ENCODE assay signal across 27 mouse cellular contexts in the genomic region with DNA sequence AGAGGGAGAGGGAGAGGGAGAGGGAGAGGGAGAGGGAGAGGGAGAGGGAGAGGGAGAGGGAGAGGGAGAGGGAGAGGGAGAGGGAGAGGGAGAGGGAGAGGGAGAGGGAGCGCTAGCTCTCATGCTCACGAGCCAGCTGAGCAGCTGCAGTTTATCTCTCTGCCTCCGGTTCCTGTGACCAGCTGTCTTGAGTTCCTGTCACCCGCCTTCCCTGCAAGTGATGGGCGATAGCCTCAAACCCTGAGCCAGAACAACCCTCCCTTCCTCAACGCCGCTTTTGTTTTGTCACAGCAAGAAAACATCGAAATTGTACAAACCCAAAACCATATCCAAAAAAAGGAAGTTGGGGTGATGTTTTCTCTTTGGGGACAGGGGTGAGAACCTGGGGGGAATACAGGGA. TPM values are rescaled to one million over a fixed set of nuclear protein-coding genes. Genes with fewer than 3 reads are reported as not detected.
"Had no signal": no experiment of that assay in that cellular context is flagged by ENCODE, and none has a peak within 500 bp of the region (broad histone marks: within the 10 kb centered on the region; RNA-seq: fewer than 3 reads in every experiment).

No protein-coding gene starts in this region.

- H3K27ac ChIP-seq: liver, embryonic 12.5 days; liver, embryonic 14.5 days; lung, embryonic 15.5 days; midbrain, embryonic 10.5 days; midbrain, embryonic 12.5 days; neural tube, embryonic 13.5 days; neural tube, embryonic 15.5 days; stomach, embryonic 15.5 days; stomach, postnatal 0 days had no signal

- H3K36me3 ChIP-seq: liver, embryonic 12.5 days; lung, embryonic 15.5 days; midbrain, embryonic 10.5 days; midbrain, embryonic 12.5 days; neural tube, embryonic 13.5 days; neural tube, embryonic 15.5 days; stomach, embryonic 15.5 days had no signal

- DNase-seq: lung, adult 2 months; lung, postnatal 4 days; midbrain, embryonic 14.5 days; retina, postnatal 1 day; right cerebral cortex, adult 18-20 months; right cerebral cortex, postnatal 25 days; thymus, adult 2 months; thymus, postnatal 25 days; thymus, postnatal 4 days had no signal

- H3K4me3 ChIP-seq: liver, embryonic 12.5 days; lung, embryonic 15.5 days; midbrain, embryonic 10.5 days; midbrain, embryonic 12.5 days; myocyte; neural tube, embryonic 13.5 days; neural tube, embryonic 15.5 days; stomach, embryonic 15.5 days had no signal

- H3K9me3 ChIP-seq: liver, embryonic 12.5 days; lung, embryonic 15.5 days; midbrain, embryonic 10.5 days; midbrain, embryonic 12.5 days; neural tube, embryonic 13.5 days; neural tube, embryonic 15.5 days; stomach, embryonic 15.5 days had no signal

- H3K9ac ChIP-seq: liver, embryonic 12.5 days; liver, embryonic 14.5 days; lung, embryonic 15.5 days; midbrain, embryonic 12.5 days; neural tube, embryonic 13.5 days; neural tube, embryonic 15.5 days; stomach, embryonic 15.5 days had no signal

RNA-seq across cellular contexts. Expression of a gene that starts 25.7 kb away (rescaled TPM):
- total RNA-seq: megakaryocyte-erythroid progenitor cell, adult 5-6 weeks had no signal
- polyA plus RNA-seq: liver, embryonic 12.5 days; liver, embryonic 14.5 days; liver, embryonic 16.5 days; lung, adult 2 months; lung, embryonic 15.5 days; lung, postnatal 0 days; midbrain, embryonic 12.5 days; midbrain, embryonic 14.5 days; midbrain, embryonic 16.5 days; myocyte; neural tube, embryonic 11.5 days; neural tube, embryonic 13.5 days; neural tube, embryonic 15.5 days; spleen, adult 2 months; stomach, embryonic 15.5 days; stomach, postnatal 0 days; testis, adult 2 months; urinary bladder, adult 2 months had no signal

RNA-seq across cellular contexts. Expression of a gene that starts 57.4 kb away (rescaled TPM):
- total RNA-seq: megakaryocyte-erythroid progenitor cell, adult 5-6 weeks had no signal
- polyA plus RNA-seq: liver, embryonic 12.5 days; liver, embryonic 14.5 days; myocyte had no signal
